In genomic region chr4:155812665-155813181, GRCm38 (mm10) we compare ENCODE assay signal across 8 mouse cellular contexts. TPM values are rescaled to one million over a fixed set of nuclear protein-coding genes. Genes with fewer than 3 reads are reported as not detected.
DNase-seq lines count a peak whose midpoint lies in the region; ATAC-seq and TF ChIP-seq lines count a peak whose summit lies in the region.

No protein-coding gene starts in this region.

- peak overlapping the region; percentile 97 for H3K27ac ChIP-seq in heart, embryonic 10.5 days
- peak overlapping the region; percentile 82 for H3K27ac ChIP-seq in intestine, embryonic 15.5 days
- peak overlapping the region; percentile 95 for H3K27ac ChIP-seq in stomach, postnatal 0 days (replicated peaks)

- peaks cover 20% of the 10 kb centered on the region for H3K4me1 ChIP-seq in heart, embryonic 10.5 days
- peaks cover 35% of the 10 kb centered on the region for H3K4me1 ChIP-seq in erythroblast, embryonic 14.5 days (ENCODE audit: control insufficient read depth)
- H3K4me1 ChIP-seq in intestine, embryonic 15.5 days (replicated peaks): peaks cover 20% of the 10 kb centered on the region
- H3K4me1 ChIP-seq in stomach, postnatal 0 days (replicated peaks; ENCODE audit: control insufficient read depth, insufficient read depth): 0 out of 2 replicates have a peak, but pooled peaks cover 4% of the 10 kb centered on the region

- WGBS in heart, embryonic 10.5 days: under 1% methylated on average over 49 of the region's 49 CpGs
- under 1% methylated on average over 49 of the region's 49 CpGs for WGBS in intestine, embryonic 15.5 days
- under 1% methylated on average over 49 of the region's 49 CpGs for WGBS in stomach, postnatal 0 days

- H3K36me3 ChIP-seq in heart, embryonic 10.5 days: peaks cover 79% of the 10 kb centered on the region
- H3K36me3 ChIP-seq in erythroblast, embryonic 14.5 days (ENCODE audit: control insufficient read depth): peaks cover 82% of the 10 kb centered on the region
- H3K36me3 ChIP-seq in intestine, embryonic 15.5 days: peaks cover 32% of the 10 kb centered on the region
- peaks cover 28% of the 10 kb centered on the region for H3K36me3 ChIP-seq in stomach, postnatal 0 days (ENCODE audit: control insufficient read depth, insufficient read depth, low read length)

- no peak for TF ChIP-seq CTCF in stomach, postnatal 0 days (IDR thresholded peaks at IDR 0.05; ENCODE audit: low read depth)

- peak; percentile 54 for ATAC-seq in intestine, embryonic 15.5 days
- peak; percentile 24 for ATAC-seq in stomach, postnatal 0 days (ENCODE audit: low FRiP score, low TSS enrichment)

- intact Hi-C loops in left cerebral cortex, postnatal 14 days (cut with DNase I): loop anchor here (2.0 kb wide), 1 partner anchor 14 kb away; no protein-coding TSS in a partner anchor

- H3K9ac ChIP-seq in intestine, embryonic 15.5 days: peak overlapping the region; percentile 99
- H3K9ac ChIP-seq in stomach, postnatal 0 days (ENCODE audit: low read length): peak overlapping the region; percentile 100

- TF ChIP-seq EP300 in stomach, postnatal 0 days (optimal IDR thresholded peaks at IDR 0.05): no peak

- H3K4me2 ChIP-seq in intestine, embryonic 15.5 days (replicated peaks): peak overlapping the region; percentile 61
- H3K4me2 ChIP-seq in stomach, postnatal 0 days (replicated peaks; ENCODE audit: low read depth): peak overlapping the region; percentile 80

- H3K4me3 ChIP-seq in heart, embryonic 10.5 days: peak overlapping the region; percentile 97
- peak overlapping the region; percentile 89 for H3K4me3 ChIP-seq in erythroblast, embryonic 14.5 days (replicated peaks)
- H3K4me3 ChIP-seq in intestine, embryonic 15.5 days (replicated peaks): peak overlapping the region; percentile 99
- H3K4me3 ChIP-seq in stomach, postnatal 0 days (ENCODE audit: low read depth, low read length): peak overlapping the region; percentile 99

- H3K27me3 ChIP-seq in heart, embryonic 10.5 days (ENCODE audit: insufficient read depth, poor library complexity, severe bottlenecking): no peaks in the 10 kb centered on the region
- H3K27me3 ChIP-seq in erythroblast, embryonic 14.5 days (ENCODE audit: control insufficient read depth): no peaks in the 10 kb centered on the region
- H3K27me3 ChIP-seq in intestine, embryonic 15.5 days (replicated peaks): no peaks in the 10 kb centered on the region
- H3K27me3 ChIP-seq in stomach, postnatal 0 days (ENCODE audit: control insufficient read depth, insufficient read depth, low read length): no peaks in the 10 kb centered on the region

- H3K9me3 ChIP-seq in heart, embryonic 10.5 days: no peaks in the 10 kb centered on the region
- no peaks in the 10 kb centered on the region for H3K9me3 ChIP-seq in erythroblast, embryonic 14.5 days (ENCODE audit: control insufficient read depth, low read length)
- H3K9me3 ChIP-seq in intestine, embryonic 15.5 days: no peaks in the 10 kb centered on the region
- H3K9me3 ChIP-seq in stomach, postnatal 0 days (ENCODE audit: control insufficient read depth, low read length): no peaks in the 10 kb centered on the region

- peak; percentile 77 for DNase-seq in heart, embryonic 10.5 days (ENCODE audit: low spot score)
- DNase-seq in heart, adult 8-10 months (ENCODE audit: low spot score): no peak
- DNase-seq in MN1 (ENCODE audit: low spot score): peak; percentile 81
- DNase-seq in lung, postnatal 4 days: peak; percentile 50 to 57
- peak; percentile 60 for DNase-seq in stomach, postnatal 0 days (ENCODE audit: low spot score)
- DNase-seq in left cerebral cortex, postnatal 14 days (ENCODE audit: low spot score in 2 of 2): no peak

RNA-seq across cellular contexts. Expression of gene Ccnl2, which starts 0.4 kb away (rescaled TPM):
- polyA plus RNA-seq in heart, embryonic 10.5 days (2016; fragmentation: Nextera tagmentation; extraction: Ambion mirVana): 131 and 150 TPM in 2 replicates
- 10 to 100 TPM; 20.3 to 30.7 (median 26.2) TPM for total RNA-seq in heart, adult 8-10 months (2022)
- 4.7 and 4.8 TPM in 2 replicates for polyA plus RNA-seq in erythroblast, embryonic 14.5 days (2012)
- polyA plus RNA-seq in intestine, embryonic 15.5 days (2015; fragmentation: Nextera tagmentation; extraction: Ambion mirVana): 132 and 138 TPM in 2 replicates
- 72.2 and 83.2 TPM in 2 replicates for polyA plus RNA-seq in stomach, postnatal 0 days (2015; fragmentation: Nextera tagmentation; extraction: Ambion mirVana)
- 10 to 100 TPM; 69.5 to 73.5 TPM for total RNA-seq in left cerebral cortex, postnatal 14 days (2021)

RNA-seq across cellular contexts. Expression of gene Mrpl20, which starts 10.0 kb away (rescaled TPM):
- 176 and 226 TPM in 2 replicates for polyA plus RNA-seq in heart, embryonic 10.5 days (2016; fragmentation: Nextera tagmentation; extraction: Ambion mirVana)
- 10 to 100 TPM; 78.5 to 86.8 (median 80.6) TPM for total RNA-seq in heart, adult 8-10 months (2022)
- polyA plus RNA-seq in erythroblast, embryonic 14.5 days (2012): 1.9 and 2.3 TPM in 2 replicates
- 225 and 226 TPM in 2 replicates for polyA plus RNA-seq in intestine, embryonic 15.5 days (2015; fragmentation: Nextera tagmentation; extraction: Ambion mirVana)
- polyA plus RNA-seq in stomach, postnatal 0 days (2015; fragmentation: Nextera tagmentation; extraction: Ambion mirVana): 230 and 240 TPM in 2 replicates
- total RNA-seq in left cerebral cortex, postnatal 14 days (2021): 100 to 1,000 TPM; 104 to 112 TPM

RNA-seq across cellular contexts. Expression of gene Aurkaip1, which starts 18.3 kb away (rescaled TPM):
- polyA plus RNA-seq in heart, embryonic 10.5 days (2016; fragmentation: Nextera tagmentation; extraction: Ambion mirVana): 157 and 170 TPM in 2 replicates
- total RNA-seq in heart, adult 8-10 months (2022): 100 to 1,000 TPM; 112 to 128 (median 117) TPM
- polyA plus RNA-seq in erythroblast, embryonic 14.5 days (2012): 28.2 and 40.5 TPM in 2 replicates
- 169 and 171 TPM in 2 replicates for polyA plus RNA-seq in intestine, embryonic 15.5 days (2015; fragmentation: Nextera tagmentation; extraction: Ambion mirVana)
- polyA plus RNA-seq in stomach, postnatal 0 days (2015; fragmentation: Nextera tagmentation; extraction: Ambion mirVana): 129 and 133 TPM in 2 replicates
- total RNA-seq in left cerebral cortex, postnatal 14 days (2021): 10 to 100 TPM; 83.3 to 84.1 TPM

RNA-seq across cellular contexts. Expression of gene Ankrd65, which starts 22.5 kb away (rescaled TPM):
- not detected in 2 replicates for polyA plus RNA-seq in heart, embryonic 10.5 days (2016; fragmentation: Nextera tagmentation; extraction: Ambion mirVana)
- not detected for total RNA-seq in heart, adult 8-10 months (2022)
- polyA plus RNA-seq in erythroblast, embryonic 14.5 days (2012): 0.10 TPM in 1 of 2 replicates, not detected in the other
- polyA plus RNA-seq in intestine, embryonic 15.5 days (2015; fragmentation: Nextera tagmentation; extraction: Ambion mirVana): not detected in 2 replicates
- polyA plus RNA-seq in stomach, postnatal 0 days (2015; fragmentation: Nextera tagmentation; extraction: Ambion mirVana): 0.10 and 0.13 TPM in 2 replicates
- total RNA-seq in left cerebral cortex, postnatal 14 days (2021): under 1 TPM in 1 of 2 experiments, not detected in 1; 0.31 TPM

RNA-seq across cellular contexts. Expression of gene Mxra8, which starts 26.8 kb away (rescaled TPM):
- 39.0 and 50.5 TPM in 2 replicates for polyA plus RNA-seq in heart, embryonic 10.5 days (2016; fragmentation: Nextera tagmentation; extraction: Ambion mirVana)
- total RNA-seq in heart, adult 8-10 months (2022): 10 to 100 TPM; 19.7 to 30.4 (median 24.4) TPM
- 0.11 TPM in 1 of 2 replicates, not detected in the other for polyA plus RNA-seq in erythroblast, embryonic 14.5 days (2012)
- 76.9 and 81.3 TPM in 2 replicates for polyA plus RNA-seq in intestine, embryonic 15.5 days (2015; fragmentation: Nextera tagmentation; extraction: Ambion mirVana)
- polyA plus RNA-seq in stomach, postnatal 0 days (2015; fragmentation: Nextera tagmentation; extraction: Ambion mirVana): 79.4 and 88.4 TPM in 2 replicates
- 10 to 100 TPM in 1 of 2 experiments, 1 to 10 TPM in 1; 9.0 to 14.0 TPM for total RNA-seq in left cerebral cortex, postnatal 14 days (2021)

Comparison
In these comparisons a context has a peak if more than half of its experiments do, and no peak if none do; other contexts are left out.
1. DNase-seq: peak in heart, embryonic 10.5 days (single experiment), MN1 (single experiment), lung, postnatal 4 days (2 of 2) and stomach, postnatal 0 days (single experiment); none in heart, adult 8-10 months (single experiment) and left cerebral cortex, postnatal 14 days (0 of 2).
2. RNA of gene Ccnl2, which starts 0.4 kb away (polyA plus RNA-seq): 131 to 150 TPM in heart, embryonic 10.5 days, 132 to 138 TPM in intestine, embryonic 15.5 days and 72.2 to 83.2 TPM in stomach, postnatal 0 days; 4.7 to 4.8 TPM in erythroblast, embryonic 14.5 days; every median in the first group is over 10 times any median in the second.
3. RNA of gene Mrpl20, which starts 10.0 kb away (polyA plus RNA-seq): 230 to 240 TPM in stomach, postnatal 0 days, 225 to 226 TPM in intestine, embryonic 15.5 days and 176 to 226 TPM in heart, embryonic 10.5 days; 1.9 to 2.3 TPM in erythroblast, embryonic 14.5 days; every median in the first group is over 10 times any median in the second.
4. Peak in every context shown above with its lines, with median percentiles within 50 percentile points of each other: H3K27ac ChIP-seq and H3K4me3 ChIP-seq.